In the genomic region with DNA sequence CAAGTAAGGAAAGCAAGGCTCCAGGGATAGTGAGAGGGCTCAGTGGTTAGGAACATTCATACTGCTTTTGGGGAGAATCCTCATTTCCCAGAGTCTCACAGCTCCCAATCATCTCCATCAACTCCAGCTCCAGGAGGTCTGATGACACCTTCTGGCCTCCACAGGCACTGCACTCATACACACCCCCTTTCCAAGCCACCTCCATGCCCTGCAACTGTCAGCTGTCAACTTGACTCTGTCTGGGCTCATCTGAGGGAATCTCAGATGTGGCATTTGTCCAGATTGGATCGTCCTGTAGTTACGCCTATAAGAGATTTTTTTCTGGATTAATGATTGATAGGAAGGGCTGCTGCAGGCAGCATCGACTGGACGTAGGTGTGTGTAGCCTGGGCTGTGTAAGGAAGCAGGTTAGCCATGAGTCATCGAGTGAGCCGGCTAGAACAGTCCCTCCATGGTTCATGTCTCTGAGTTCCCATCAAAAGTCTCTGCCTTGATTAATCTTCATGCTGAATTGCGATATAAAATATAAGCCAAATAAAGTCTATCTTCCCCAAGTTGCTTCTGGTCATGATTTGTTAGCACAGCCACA, we compare ENCODE assay signal across 9 mouse cellular contexts. TPM values are rescaled to one million over a fixed set of nuclear protein-coding genes. Genes with fewer than 3 reads are reported as not detected.
DNase-seq lines count a peak whose midpoint lies in the region; ATAC-seq lines count a peak whose summit lies in the region.
"Had no signal": no experiment of that assay in that cellular context is flagged by ENCODE, and none has a peak within 500 bp of the region (broad histone marks: within the 10 kb centered on the region; RNA-seq: fewer than 3 reads in every experiment).

No protein-coding gene starts in this region.

- DNase-seq in midbrain, embryonic 14.5 days: peak; percentile 22
- DNase-seq in embryonic facial prominence, embryonic 10.5 days (ENCODE audit: low spot score): peak; percentile 37
- DNase-seq in right cerebral cortex, postnatal 14 days: no peak
- no peak for DNase-seq in thymus, postnatal 14 days

- peaks cover 3% of the 10 kb centered on the region; the same call in 1 of the 2 replicates for H3K27me3 ChIP-seq in forebrain, embryonic 13.5 days
- 0 out of 2 replicates have a peak, but pooled peaks cover 2% of the 10 kb centered on the region for H3K27me3 ChIP-seq in forebrain, embryonic 16.5 days (replicated peaks; ENCODE audit: control insufficient read depth, insufficient read depth, low read length)
- no peaks in the 10 kb centered on the region for H3K27me3 ChIP-seq in midbrain, embryonic 14.5 days (ENCODE audit: control insufficient read depth, insufficient read depth, low read length)
- H3K27me3 ChIP-seq in midbrain, embryonic 13.5 days: peaks cover 16% of the 10 kb centered on the region; the same call in 1 of the 2 replicates
- H3K27me3 ChIP-seq in embryonic facial prominence, embryonic 10.5 days (replicated peaks; ENCODE audit: low read depth, poor library complexity, severe bottlenecking): peaks cover 34% of the 10 kb centered on the region

- H3K4me1 ChIP-seq in forebrain, embryonic 13.5 days: peaks cover 22% of the 10 kb centered on the region
- peaks cover 9% of the 10 kb centered on the region for H3K4me1 ChIP-seq in forebrain, embryonic 16.5 days (replicated peaks; ENCODE audit: control insufficient read depth, insufficient read depth, low read length)
- H3K4me1 ChIP-seq in midbrain, embryonic 14.5 days (ENCODE audit: control insufficient read depth, insufficient read depth, low read length): 0 out of 2 replicates have a peak, but pooled peaks cover 11% of the 10 kb centered on the region
- peaks cover 22% of the 10 kb centered on the region for H3K4me1 ChIP-seq in midbrain, embryonic 13.5 days (replicated peaks)
- peaks cover 35% of the 10 kb centered on the region for H3K4me1 ChIP-seq in embryonic facial prominence, embryonic 10.5 days

- 82% methylated on average over 7 of the region's 7 CpGs for WGBS in forebrain, embryonic 13.5 days
- WGBS in forebrain, embryonic 16.5 days: 84% methylated on average over 7 of the region's 7 CpGs
- 82% methylated on average over 7 of the region's 7 CpGs for WGBS in midbrain, embryonic 14.5 days
- WGBS in midbrain, embryonic 13.5 days: 85% methylated on average over 7 of the region's 7 CpGs
- 82% methylated on average over 7 of the region's 7 CpGs for WGBS in embryonic facial prominence, embryonic 10.5 days

- H3K9me3 ChIP-seq in forebrain, embryonic 13.5 days (replicated peaks): no peaks in the 10 kb centered on the region
- H3K9me3 ChIP-seq in forebrain, embryonic 16.5 days (ENCODE audit: control insufficient read depth, low read length): no peaks in the 10 kb centered on the region
- H3K9me3 ChIP-seq in midbrain, embryonic 14.5 days (ENCODE audit: control insufficient read depth, low read length): no peaks in the 10 kb centered on the region
- no peaks in the 10 kb centered on the region for H3K9me3 ChIP-seq in midbrain, embryonic 13.5 days
- no peaks in the 10 kb centered on the region for H3K9me3 ChIP-seq in embryonic facial prominence, embryonic 10.5 days

- H3K4me3 ChIP-seq in forebrain, embryonic 13.5 days: no peak overlapping the region
- H3K4me3 ChIP-seq in forebrain, embryonic 16.5 days (replicated peaks; ENCODE audit: low read length): no peak overlapping the region
- no peak overlapping the region for H3K4me3 ChIP-seq in midbrain, embryonic 14.5 days (replicated peaks; ENCODE audit: low read depth, low read length)
- no peak overlapping the region for H3K4me3 ChIP-seq in midbrain, embryonic 13.5 days (replicated peaks)
- H3K4me3 ChIP-seq in embryonic facial prominence, embryonic 10.5 days: no peak overlapping the region

- ATAC-seq in forebrain, embryonic 13.5 days: 0 out of 2 replicates have a peak, but pooled peaks have one; percentile 25
- no peak for ATAC-seq in forebrain, embryonic 16.5 days
- no peak for ATAC-seq in midbrain, embryonic 14.5 days (ENCODE audit: low FRiP score, low TSS enrichment)
- ATAC-seq in midbrain, embryonic 13.5 days: no peak
- ATAC-seq in megakaryocyte-erythroid progenitor cell, adult 5-6 weeks (replicated peaks; ENCODE audit: low FRiP score, low TSS enrichment, poor library complexity, severe bottlenecking): peak; percentile 70

- H3K9ac ChIP-seq in forebrain, embryonic 13.5 days: no peak overlapping the region
- no peak overlapping the region for H3K9ac ChIP-seq in forebrain, embryonic 16.5 days (replicated peaks; ENCODE audit: low read depth, low read length)
- H3K9ac ChIP-seq in midbrain, embryonic 14.5 days (replicated peaks; ENCODE audit: low read length): no peak overlapping the region
- H3K9ac ChIP-seq in midbrain, embryonic 13.5 days (replicated peaks): no peak overlapping the region

- no peaks in the 10 kb centered on the region for H3K36me3 ChIP-seq in forebrain, embryonic 13.5 days (ENCODE audit: poor library complexity, severe bottlenecking)
- no peaks in the 10 kb centered on the region for H3K36me3 ChIP-seq in forebrain, embryonic 16.5 days (ENCODE audit: control insufficient read depth, insufficient read depth)
- H3K36me3 ChIP-seq in midbrain, embryonic 14.5 days (ENCODE audit: control insufficient read depth, insufficient read depth, low read length): no peaks in the 10 kb centered on the region
- no peaks in the 10 kb centered on the region for H3K36me3 ChIP-seq in midbrain, embryonic 13.5 days
- H3K36me3 ChIP-seq in embryonic facial prominence, embryonic 10.5 days (replicated peaks): no peaks in the 10 kb centered on the region

- no peak overlapping the region for H3K27ac ChIP-seq in forebrain, embryonic 13.5 days
- H3K27ac ChIP-seq in forebrain, embryonic 16.5 days (ENCODE audit: low read length): no peak overlapping the region
- H3K27ac ChIP-seq in midbrain, embryonic 14.5 days (replicated peaks; ENCODE audit: low read depth, low read length): no peak overlapping the region
- H3K27ac ChIP-seq in midbrain, embryonic 13.5 days: no peak overlapping the region
- no peak overlapping the region for H3K27ac ChIP-seq in embryonic facial prominence, embryonic 10.5 days (replicated peaks)

- no peak overlapping the region for H3K4me2 ChIP-seq in forebrain, embryonic 13.5 days
- H3K4me2 ChIP-seq in forebrain, embryonic 16.5 days (ENCODE audit: low read length): no peak overlapping the region
- no peak overlapping the region for H3K4me2 ChIP-seq in midbrain, embryonic 14.5 days (ENCODE audit: low read length)
- no peak overlapping the region for H3K4me2 ChIP-seq in midbrain, embryonic 13.5 days (replicated peaks)

RNA-seq across cellular contexts. Expression of a gene that starts 44.1 kb away (rescaled TPM):
- polyA plus RNA-seq in forebrain, embryonic 13.5 days (2015; fragmentation: Nextera tagmentation; extraction: Ambion mirVana): 0.52 and 1.1 TPM in 2 replicates
- 0.73 and 0.80 TPM in 2 replicates for polyA plus RNA-seq in forebrain, embryonic 16.5 days (2015; fragmentation: Nextera tagmentation; extraction: Ambion mirVana)
- 5.7 and 8.0 TPM in 2 replicates for polyA plus RNA-seq in midbrain, embryonic 14.5 days (2014; fragmentation: Nextera tagmentation; extraction: Ambion mirVana)
- 7.0 and 7.5 TPM in 2 replicates for polyA plus RNA-seq in midbrain, embryonic 13.5 days (2015; fragmentation: Nextera tagmentation; extraction: Ambion mirVana)
- polyA plus RNA-seq in embryonic facial prominence, embryonic 10.5 days (2016; fragmentation: Nextera tagmentation; extraction: Ambion mirVana): 1.2 and 1.5 TPM in 2 replicates
- not detected in 2 replicates for total RNA-seq in megakaryocyte-erythroid progenitor cell, adult 5-6 weeks (2014; fragmentation: Nextera tagmentation)
- total RNA-seq in megakaryocyte-erythroid progenitor cell, adult 5-6 weeks (2017): not detected in 2 replicates
- total RNA-seq: hematopoietic stem cell, adult 5-6 weeks had no signal

RNA-seq across cellular contexts. Expression of a gene that starts 44.6 kb away (rescaled TPM):
- 5.6 and 7.2 TPM in 2 replicates for polyA plus RNA-seq in forebrain, embryonic 13.5 days (2015; fragmentation: Nextera tagmentation; extraction: Ambion mirVana)
- 9.3 and 12.2 TPM in 2 replicates for polyA plus RNA-seq in forebrain, embryonic 16.5 days (2015; fragmentation: Nextera tagmentation; extraction: Ambion mirVana)
- polyA plus RNA-seq in midbrain, embryonic 14.5 days (2014; fragmentation: Nextera tagmentation; extraction: Ambion mirVana): 5.2 and 9.1 TPM in 2 replicates
- 7.8 and 9.7 TPM in 2 replicates for polyA plus RNA-seq in midbrain, embryonic 13.5 days (2015; fragmentation: Nextera tagmentation; extraction: Ambion mirVana)
- polyA plus RNA-seq in embryonic facial prominence, embryonic 10.5 days (2016; fragmentation: Nextera tagmentation; extraction: Ambion mirVana): 9.3 and 10.5 TPM in 2 replicates
- total RNA-seq in megakaryocyte-erythroid progenitor cell, adult 5-6 weeks (2014; fragmentation: Nextera tagmentation): 2.5 and 4.5 TPM in 2 replicates
- 8.3 and 9.9 TPM in 2 replicates for total RNA-seq in megakaryocyte-erythroid progenitor cell, adult 5-6 weeks (2017)

Comparison
In these comparisons a context has a peak if more than half of its experiments do, and no peak if none do; other contexts are left out.
1. ATAC-seq: peak in forebrain, embryonic 13.5 days (single experiment) and megakaryocyte-erythroid progenitor cell, adult 5-6 weeks (single experiment); none in forebrain, embryonic 16.5 days (single experiment), midbrain, embryonic 14.5 days (single experiment) and midbrain, embryonic 13.5 days (single experiment).
2. DNase-seq: peak in midbrain, embryonic 14.5 days (single experiment) and embryonic facial prominence, embryonic 10.5 days (single experiment); none in right cerebral cortex, postnatal 14 days (single experiment) and thymus, postnatal 14 days (single experiment).